Mouse (Mus musculus): Measurements from ENCODE around the gene Rassf3. TPM values are rescaled to one million over a fixed set of nuclear protein-coding genes. Genes with fewer than 3 reads are reported as not detected.

Rassf3 gene
- polyA plus RNA-seq, 1 experiment = 25.1 TPM

GRCm38 (mm10) chr10:121475672-121476146 is 438 bp downstream of the Rassf3 start:
- peak overlapping the region; percentile 86 for H3K27ac ChIP-seq (replicated peaks; ENCODE audit: low read depth, low read length)
- H3K4me3 ChIP-seq (ENCODE audit: insufficient read depth, low read depth, low read length) = peak overlapping the region; percentile 97
- peaks cover 9% of the 10 kb centered on the region for H3K4me1 ChIP-seq (ENCODE audit: control insufficient read depth, insufficient read depth, insufficient read length, low read length)

GRCm38 (mm10) chr10:121475101-121475671 is 961 bp downstream of the Rassf3 start:
- H3K4me3 ChIP-seq (ENCODE audit: insufficient read depth, low read depth, low read length) = peak overlapping the region; percentile 97
- peak overlapping the region; percentile 86 for H3K27ac ChIP-seq (replicated peaks; ENCODE audit: low read depth, low read length)
- H3K4me1 ChIP-seq (ENCODE audit: control insufficient read depth, insufficient read depth, insufficient read length, low read length) = peaks cover 11% of the 10 kb centered on the region

- peak overlapping the region; percentile 86 for H3K27ac ChIP-seq (replicated peaks; ENCODE audit: low read depth, low read length)
- peak overlapping the region; percentile 97 for H3K4me3 ChIP-seq (ENCODE audit: insufficient read depth, low read depth, low read length)
- peaks cover 16% of the 10 kb centered on the region for H3K4me1 ChIP-seq (ENCODE audit: control insufficient read depth, insufficient read depth, insufficient read length, low read length)
Observed at GRCm38 (mm10) chr10:121474288-121474687, 1.9 kb downstream of the Rassf3 start.

GRCm38 (mm10) chr10:121473723-121474215 is 2.4 kb downstream of the Rassf3 start:
- peaks cover 19% of the 10 kb centered on the region for H3K4me1 ChIP-seq (ENCODE audit: control insufficient read depth, insufficient read depth, insufficient read length, low read length)
- H3K4me3 ChIP-seq (ENCODE audit: insufficient read depth, low read depth, low read length) = peak overlapping the region; percentile 97

GRCm38 (mm10) chr10:121472593-121473217 is 3.4 kb downstream of the Rassf3 start:
- H3K4me3 ChIP-seq (ENCODE audit: insufficient read depth, low read depth, low read length) = 0 out of 2 replicates have a peak overlapping the region, but pooled peaks have one; percentile 2
- 0 out of 2 replicates have a peak overlapping the region, but pooled peaks have one; percentile 3 for H3K27ac ChIP-seq (replicated peaks; ENCODE audit: low read depth, low read length)
- H3K4me1 ChIP-seq (ENCODE audit: control insufficient read depth, insufficient read depth, insufficient read length, low read length) = peaks cover 26% of the 10 kb centered on the region

More at GRCm38 (mm10) chr10:121473723-121474215, 2.4 kb downstream of the Rassf3 start:
- peak overlapping the region; percentile 86 for H3K27ac ChIP-seq (replicated peaks; ENCODE audit: low read depth, low read length)

- H3K4me3 ChIP-seq (ENCODE audit: insufficient read depth, low read depth, low read length) = no peak overlapping the region
- H3K4me1 ChIP-seq (ENCODE audit: control insufficient read depth, insufficient read depth, insufficient read length, low read length) = peaks cover 32% of the 10 kb centered on the region
- peak overlapping the region; percentile 87 for H3K27ac ChIP-seq (replicated peaks; ENCODE audit: low read depth, low read length)
Observed at GRCm38 (mm10) chr10:121471570-121472197, 4.5 kb downstream of the Rassf3 start.

GRCm38 (mm10) chr10:121469625-121470024 is 6.5 kb downstream of the Rassf3 start:
- Histone ChIP-seq H3K4me1 (ENCODE audit: control insufficient read depth, insufficient read depth, insufficient read length, low read length) (peaks cover 34% of the 10 kb centered on the region), H3K27ac (replicated peaks; ENCODE audit: low read depth, low read length) (no peak overlapping the region), H3K4me3 (ENCODE audit: insufficient read depth, low read depth, low read length) (no peak overlapping the region)

- no peak overlapping the region for H3K27ac ChIP-seq (replicated peaks; ENCODE audit: low read depth, low read length)
- H3K4me1 ChIP-seq (ENCODE audit: control insufficient read depth, insufficient read depth, insufficient read length, low read length) = peaks cover 34% of the 10 kb centered on the region
- no peak overlapping the region for H3K4me3 ChIP-seq (ENCODE audit: insufficient read depth, low read depth, low read length)
Observed at GRCm38 (mm10) chr10:121468985-121469384, 7.2 kb downstream of the Rassf3 start.

- H3K4me1 ChIP-seq (ENCODE audit: control insufficient read depth, insufficient read depth, insufficient read length, low read length) = peaks cover 31% of the 10 kb centered on the region
- H3K27ac ChIP-seq (replicated peaks; ENCODE audit: low read depth, low read length) = no peak overlapping the region
Observed at GRCm38 (mm10) chr10:121468261-121468660, 7.9 kb downstream of the Rassf3 start.

GRCm38 (mm10) chr10:121467792-121468191 is 8.4 kb downstream of the Rassf3 start:
- no peak overlapping the region for H3K27ac ChIP-seq (replicated peaks; ENCODE audit: low read depth, low read length)
- H3K4me3 ChIP-seq (ENCODE audit: insufficient read depth, low read depth, low read length) = no peak overlapping the region
- H3K4me1 ChIP-seq (ENCODE audit: control insufficient read depth, insufficient read depth, insufficient read length, low read length) = peaks cover 33% of the 10 kb centered on the region

More at GRCm38 (mm10) chr10:121468261-121468660, 7.9 kb downstream of the Rassf3 start:
- no peak overlapping the region for H3K4me3 ChIP-seq (ENCODE audit: insufficient read depth, low read depth, low read length)

GRCm38 (mm10) chr10:121467016-121467415 is 9.1 kb downstream of the Rassf3 start:
- H3K27ac ChIP-seq (replicated peaks; ENCODE audit: low read depth, low read length) = no peak overlapping the region
- H3K4me1 ChIP-seq (ENCODE audit: control insufficient read depth, insufficient read depth, insufficient read length, low read length) = peaks cover 36% of the 10 kb centered on the region
- H3K4me3 ChIP-seq (ENCODE audit: insufficient read depth, low read depth, low read length) = no peak overlapping the region

- Histone ChIP-seq H3K27ac (replicated peaks; ENCODE audit: low read depth, low read length) (peak overlapping the region; percentile 23; the same call in 1 of the 2 replicates), H3K4me1 (ENCODE audit: control insufficient read depth, insufficient read depth, insufficient read length, low read length) (peaks cover 36% of the 10 kb centered on the region), H3K4me3 (ENCODE audit: insufficient read depth, low read depth, low read length) (no peak overlapping the region)
Observed at GRCm38 (mm10) chr10:121465033-121465432, 11.1 kb downstream of the Rassf3 start.

- peak overlapping the region; percentile 93 for H3K27ac ChIP-seq (replicated peaks; ENCODE audit: low read depth, low read length)
- peaks cover 42% of the 10 kb centered on the region for H3K4me1 ChIP-seq (ENCODE audit: control insufficient read depth, insufficient read depth, insufficient read length, low read length)
- H3K4me3 ChIP-seq (ENCODE audit: insufficient read depth, low read depth, low read length) = peak overlapping the region; percentile 49
Observed at GRCm38 (mm10) chr10:121462162-121462881, 13.8 kb downstream of the Rassf3 start.

- Histone ChIP-seq H3K4me3 (ENCODE audit: insufficient read depth, low read depth, low read length) (peak overlapping the region; percentile 49), H3K4me1 (ENCODE audit: control insufficient read depth, insufficient read depth, insufficient read length, low read length) (peaks cover 39% of the 10 kb centered on the region), H3K27ac (replicated peaks; ENCODE audit: low read depth, low read length) (peak overlapping the region; percentile 93)
Observed at GRCm38 (mm10) chr10:121461404-121462161, 14.6 kb downstream of the Rassf3 start.

Measured in brown adipose tissue, adult 24 weeks (tissue).